Mouse (Mus musculus): ENCODE results near the gene Slc19a3.

GRCm38 (mm10) chr1:83007471-83007870 lies 30.8 kb downstream of the Slc19a3 start:
- TF ChIP-seq EP300 (IDR thresholded peaks at IDR 0.05; ENCODE audit: low read depth in 1 of 2, low read length in 2 of 2) = no peak
- TF ChIP-seq CTCF (IDR thresholded peaks at IDR 0.05 in 2 of 3, conservative IDR thresholded peaks at IDR 0.05 in 1 of 3; ENCODE audit: control insufficient read depth in 1 of 3, insufficient read depth in 1 of 3, low read depth in 2 of 3, low read length in 3 of 3, poor library complexity in 1 of 3, severe bottlenecking in 1 of 3) = no peak
- no peak for TF ChIP-seq POLR2A (IDR thresholded peaks at IDR 0.05; ENCODE audit: control insufficient read depth in 1 of 2, insufficient read depth in 1 of 2, low read depth in 1 of 2, low read length in 2 of 2, poor library complexity in 1 of 2)
- TF ChIP-seq ZC3H11A (IDR thresholded peaks at IDR 0.05; ENCODE audit: low read depth, low read length) = no peak
- no peak for TF ChIP-seq NRF1 (IDR thresholded peaks at IDR 0.05; ENCODE audit: insufficient read depth, low read depth, low read length, poor library complexity, severe bottlenecking)
- no peak for TF ChIP-seq MAX (IDR thresholded peaks at IDR 0.05; ENCODE audit: low read length)
- TF ChIP-seq SIN3A (IDR thresholded peaks at IDR 0.05; ENCODE audit: low read length) = no peak
- no peak for TF ChIP-seq ZKSCAN1 (IDR thresholded peaks at IDR 0.05; ENCODE audit: low read depth, low read length)
- no peak for TF ChIP-seq POLR2AphosphoS2 (IDR thresholded peaks at IDR 0.05; ENCODE audit: low read length)
- TF ChIP-seq CHD1 (IDR thresholded peaks at IDR 0.05; ENCODE audit: low read depth, low read length) = no peak
- TF ChIP-seq TCF12 (IDR thresholded peaks at IDR 0.05; ENCODE audit: low read depth, low read length) = no peak
- no peak for TF ChIP-seq USF1 (IDR thresholded peaks at IDR 0.05; ENCODE audit: low read depth, low read length)
- no peak for TF ChIP-seq JUND (IDR thresholded peaks at IDR 0.05; ENCODE audit: low read depth, low read length)

Data from MEL (cell line).